Comparison of ENCODE assay signal across 8 mouse cellular contexts in genomic region chr2:18694611-18694950, GRCm38 (mm10). TPM values are rescaled to one million over a fixed set of nuclear protein-coding genes. Genes with fewer than 3 reads are reported as not detected.
DNase-seq lines count a peak whose midpoint lies in the region; ATAC-seq and TF ChIP-seq lines count a peak whose summit lies in the region.

No protein-coding gene starts in this region.

- H3K27ac ChIP-seq in heart, adult 2 months = peak overlapping the region; percentile 98
- no peak overlapping the region for H3K27ac ChIP-seq in forebrain, embryonic 11.5 days (ENCODE audit: low read depth, low read length)
- H3K27ac ChIP-seq in liver, embryonic 14.5 days = no peak overlapping the region

- no peak for TF ChIP-seq EP300 in heart, adult 2 months (IDR thresholded peaks at IDR 0.05; ENCODE audit: insufficient read depth, low read depth, low read length)
- no peak for TF ChIP-seq EP300 in liver, embryonic 14.5 days (IDR thresholded peaks at IDR 0.05; ENCODE audit: low read depth)

- no peaks in the 10 kb centered on the region for H3K79me2 ChIP-seq in heart, adult 2 months (replicated peaks; ENCODE audit: control insufficient read depth, insufficient read depth, low read length)
- no peaks in the 10 kb centered on the region for H3K79me2 ChIP-seq in C2C12 (ENCODE audit: control insufficient read depth, insufficient read depth)

- H3K27me3 ChIP-seq in heart, adult 2 months (ENCODE audit: control insufficient read depth, insufficient read depth, low read length) = peaks cover 27% of the 10 kb centered on the region
- H3K27me3 ChIP-seq in C2C12 (ENCODE audit: control insufficient read depth, insufficient read depth, insufficient read length) = no peaks in the 10 kb centered on the region
- H3K27me3 ChIP-seq in forebrain, embryonic 11.5 days (ENCODE audit: control insufficient read depth, insufficient read depth, low read length) = peaks cover 63% of the 10 kb centered on the region
- H3K27me3 ChIP-seq in liver, embryonic 14.5 days (ENCODE audit: control insufficient read depth, insufficient read depth, low read length) = peaks cover 91% of the 10 kb centered on the region

- WGBS in heart, adult 2 months = 1% methylated on average over 20 of the region's 20 CpGs
- WGBS in forebrain, embryonic 11.5 days = under 1% methylated on average over 20 of the region's 20 CpGs
- WGBS in liver, embryonic 14.5 days (ENCODE audit: insufficient replicate concordance) = 1% methylated on average over 19 of the region's 20 CpGs

- peaks cover 3% of the 10 kb centered on the region; the same call in 1 of the 2 replicates for H3K4me1 ChIP-seq in heart, adult 2 months (ENCODE audit: control insufficient read depth, insufficient read depth, low read length)
- peaks cover 15% of the 10 kb centered on the region for H3K4me1 ChIP-seq in forebrain, embryonic 11.5 days (replicated peaks; ENCODE audit: control insufficient read depth, insufficient read depth, low read length)
- H3K4me1 ChIP-seq in liver, embryonic 14.5 days (replicated peaks; ENCODE audit: control insufficient read depth in 2 of 2, insufficient read depth in 2 of 2, low read length in 1 of 2) = peaks cover 0 to 2% of the 10 kb centered on the region in 2 experiments; a peak in 1 of 4 replicates

- peak overlapping the region; percentile 82 for H3ac ChIP-seq in C2C12 (ENCODE audit: control insufficient read depth, insufficient read length, low read depth)

- H3K4me2 ChIP-seq in forebrain, embryonic 11.5 days (ENCODE audit: low read depth, low read length, severe bottlenecking) = peak overlapping the region; percentile 77
- peak overlapping the region; percentile 68 for H3K4me2 ChIP-seq in liver, embryonic 14.5 days (ENCODE audit: low read depth)

- no peak for DNase-seq in heart, adult 2 months
- DNase-seq in heart, adult 9 months (ENCODE audit: low spot score in 2 of 2) = no peak
- no peak for DNase-seq in forebrain, embryonic 11.5 days (ENCODE audit: low spot score)
- no peak for DNase-seq in liver, embryonic 14.5 days (ENCODE audit: low read depth in 3 of 3, low spot score in 3 of 3)
- DNase-seq in adrenal gland, adult (ENCODE audit: inconsistent age in 2 of 2, low spot score in 1 of 2) = no peak
- DNase-seq in adrenal gland, postnatal 10 days = no peak
- DNase-seq in layer of hippocampus, postnatal 36 days = no peak

- H3K79me3 ChIP-seq in C2C12 (ENCODE audit: low read depth) = no peaks in the 10 kb centered on the region

- peak overlapping the region; percentile 96 for H3K9ac ChIP-seq in heart, adult 2 months (ENCODE audit: low read depth, low read length)
- H3K9ac ChIP-seq in forebrain, embryonic 11.5 days (ENCODE audit: low read length) = peak overlapping the region; percentile 72
- H3K9ac ChIP-seq in liver, embryonic 14.5 days (replicated peaks) = peak overlapping the region; percentile 0; the same call in 1 of the 2 replicates

- no peak for TF ChIP-seq POLR2A in heart, adult 2 months (IDR thresholded peaks at IDR 0.05; ENCODE audit: insufficient read depth, low read depth, low read length)

- intact Hi-C loops in heart, adult 2 months (cut with DNase I) = loop anchor here (2.0 to 10.0 kb wide), 6 partner anchors 16 to 662 kb away; partner anchors contain the start of genes 4930426L09Rik and Pip4k2a

- no peaks in the 10 kb centered on the region for H3K9me3 ChIP-seq in forebrain, embryonic 11.5 days (ENCODE audit: control insufficient read depth, low read length)
- H3K9me3 ChIP-seq in liver, embryonic 14.5 days (ENCODE audit: control insufficient read depth, low read length) = no peaks in the 10 kb centered on the region

- peak overlapping the region; percentile 77 for H3K4me3 ChIP-seq in heart, adult 2 months
- H3K4me3 ChIP-seq in C2C12 (ENCODE audit: insufficient read depth, poor library complexity, severe bottlenecking) = peak overlapping the region; percentile 50
- peak overlapping the region; percentile 48 for H3K4me3 ChIP-seq in forebrain, embryonic 11.5 days (ENCODE audit: low read depth, low read length)
- peak overlapping the region; percentile 57 to 58 for H3K4me3 ChIP-seq in liver, embryonic 14.5 days (ENCODE audit: insufficient read depth in 1 of 2, low read depth in 2 of 2, low read length in 2 of 2)

- TF ChIP-seq CTCF in heart, adult 2 months (IDR thresholded peaks at IDR 0.05) = no peak
- TF ChIP-seq CTCF in C2C12 (IDR thresholded peaks at IDR 0.05; ENCODE audit: control insufficient read depth, insufficient read depth, insufficient read length) = no peak
- TF ChIP-seq CTCF in liver, embryonic 14.5 days (IDR thresholded peaks at IDR 0.05; ENCODE audit: low read depth) = no peak

- peak; percentile 40 for ATAC-seq in forebrain, embryonic 11.5 days (replicated peaks; ENCODE audit: low FRiP score)
- no peak for ATAC-seq in liver, embryonic 14.5 days (ENCODE audit: insufficient read depth)

- no peaks in the 10 kb centered on the region for H3K36me3 ChIP-seq in heart, adult 2 months (ENCODE audit: control insufficient read depth, insufficient read depth, low read length)
- H3K36me3 ChIP-seq in C2C12 (ENCODE audit: control insufficient read depth, insufficient read depth) = no peaks in the 10 kb centered on the region
- H3K36me3 ChIP-seq in forebrain, embryonic 11.5 days (ENCODE audit: control insufficient read depth, insufficient read depth, low read length) = no peaks in the 10 kb centered on the region
- H3K36me3 ChIP-seq in liver, embryonic 14.5 days (replicated peaks; ENCODE audit: control insufficient read depth, insufficient read depth, low read depth) = no peaks in the 10 kb centered on the region

TF ChIP-seq in C2C12, 6 proteins besides CTCF, POLR2A, EP300 and RAD21:
- TF ChIP-seq CEBPB (IDR thresholded peaks at IDR 0.05; ENCODE audit: low read depth) (no peak), FOSL1 (IDR thresholded peaks at IDR 0.05; ENCODE audit: insufficient read depth, low read length, poor library complexity, severe bottlenecking) (no peak), MYOD1 (IDR thresholded peaks at IDR 0.05; ENCODE audit: control insufficient read depth, insufficient read length, low read depth) (no peak), MAX (IDR thresholded peaks at IDR 0.05) (no peak), MYOG (IDR thresholded peaks at IDR 0.05; ENCODE audit: control insufficient read depth, extremely low read depth, insufficient read length) (no peak), USF1 (IDR thresholded peaks at IDR 0.05; ENCODE audit: low read depth) (no peak)

RNA-seq across cellular contexts. Expression of gene Spag6, which starts 0.7 kb away (rescaled TPM):
- total RNA-seq in heart, adult 2 months (2021) = under 1 TPM; 0.26 to 0.36 TPM
- polyA plus RNA-seq in heart, adult 2 months (2012; rRNA removed) = 0.20 and 0.32 TPM in 2 replicates
- polyA plus RNA-seq in C2C12 (2012; fragmentation: generic; extraction: Trizol) = 0.14 TPM
- 0.21 and 0.44 TPM in 2 replicates for polyA plus RNA-seq in forebrain, embryonic 11.5 days (2014; fragmentation: Nextera tagmentation; extraction: Ambion mirVana)
- polyA plus RNA-seq in liver, embryonic 14.5 days (2012; rRNA removed) = 0.13 TPM in 1 of 2 replicates, not detected in the other
- not detected in 2 replicates for polyA plus RNA-seq in liver, embryonic 14.5 days (2014; fragmentation: Nextera tagmentation; extraction: Ambion mirVana)
- total RNA-seq in adrenal gland, postnatal 10 days (2021) = 1 to 10 TPM in 1 of 2 experiments, under 1 TPM in 1; 0.69 to 1.3 TPM
- total RNA-seq in layer of hippocampus, postnatal 36 days (2021) = 1 to 10 TPM; 3.0 to 5.3 TPM

RNA-seq across cellular contexts. Expression of gene Bmi1, which starts 17.8 kb away (rescaled TPM):
- 10 to 100 TPM; 59.2 to 70.6 TPM for total RNA-seq in heart, adult 2 months (2021)
- 22.3 and 54.4 TPM in 2 replicates for polyA plus RNA-seq in heart, adult 2 months (2012; rRNA removed)
- polyA plus RNA-seq in C2C12 (2012; fragmentation: generic; extraction: Trizol) = 22.3 TPM
- 44.4 and 47.5 TPM in 2 replicates for polyA plus RNA-seq in forebrain, embryonic 11.5 days (2014; fragmentation: Nextera tagmentation; extraction: Ambion mirVana)
- 3.8 and 5.8 TPM in 2 replicates for polyA plus RNA-seq in liver, embryonic 14.5 days (2012; rRNA removed)
- polyA plus RNA-seq in liver, embryonic 14.5 days (2014; fragmentation: Nextera tagmentation; extraction: Ambion mirVana) = 5.5 and 5.8 TPM in 2 replicates
- 10 to 100 TPM; 38.9 to 48.8 TPM for total RNA-seq in adrenal gland, postnatal 10 days (2021)
- total RNA-seq in layer of hippocampus, postnatal 36 days (2021) = 10 to 100 TPM; 58.4 to 67.5 TPM

RNA-seq across cellular contexts. Expression of gene Commd3, which starts 22.4 kb away (rescaled TPM):
- total RNA-seq in heart, adult 2 months (2021) = 100 to 1,000 TPM in 1 of 2 experiments, 10 to 100 TPM in 1; 95.0 to 102 TPM
- polyA plus RNA-seq in heart, adult 2 months (2012; rRNA removed) = 53.1 and 87.5 TPM in 2 replicates
- 141 TPM for polyA plus RNA-seq in C2C12 (2012; fragmentation: generic; extraction: Trizol)
- polyA plus RNA-seq in forebrain, embryonic 11.5 days (2014; fragmentation: Nextera tagmentation; extraction: Ambion mirVana) = 123 and 134 TPM in 2 replicates
- 27.0 and 36.2 TPM in 2 replicates for polyA plus RNA-seq in liver, embryonic 14.5 days (2012; rRNA removed)
- polyA plus RNA-seq in liver, embryonic 14.5 days (2014; fragmentation: Nextera tagmentation; extraction: Ambion mirVana) = 101 TPM in 2 replicates
- 100 to 1,000 TPM; 111 to 122 TPM for total RNA-seq in adrenal gland, postnatal 10 days (2021)
- 100 to 1,000 TPM; 103 to 112 TPM for total RNA-seq in layer of hippocampus, postnatal 36 days (2021)

Comparison
In these comparisons a context has a peak if more than half of its experiments do, and no peak if none do; other contexts are left out.
1. H3K9ac ChIP-seq: peak in every context shown above with its lines; median percentile 96 in heart, adult 2 months; 72 in forebrain, embryonic 11.5 days; 0 in liver, embryonic 14.5 days.